Mouse (Mus musculus): ENCODE measurements around the gene Dlk1.

Dlk1 gene

GRCm38 (mm10) chr12:109436367-109436807 is 16.2 kb upstream of the Dlk1 start:
- ChIA-PET CTCF (interaction anchor here in 1 of 4 experiments (1.3 kb wide), 1 partner anchor 13 kb away, joined by 4 read pairs; no protein-coding TSS in a partner anchor), POLR2A (interaction anchor here in 2 of 4 experiments (0.6 kb wide), 2 partner anchors 106 to 127 kb away, joined by 3 to 4 read pairs; no protein-coding TSS in a partner anchor)

GRCm38 (mm10) chr12:109436852-109437251 is 15.8 kb upstream of the Dlk1 start:
- POLR2A ChIA-PET = interaction anchor here in 1 of 4 experiments (0.6 kb wide), 1 partner anchor 126 kb away, joined by 3 read pairs; no protein-coding TSS in a partner anchor
- CTCF ChIA-PET = interaction anchor here in 1 of 4 experiments (1.3 kb wide), 1 partner anchor 12 kb away, joined by 4 read pairs; no protein-coding TSS in a partner anchor

- ChIA-PET POLR2A (no interaction called here), CTCF (interaction anchor here in 2 of 4 experiments (0.6 to 1.3 kb wide), 5 partner anchors 11 to 812 kb away, joined by 3 to 5 read pairs (median 4); no protein-coding TSS in a partner anchor)
These were observed 14.9 kb upstream of the Dlk1 start for GRCm38 (mm10) chr12:109437559-109438350.

- POLR2A ChIA-PET = interaction anchor here in 1 of 4 experiments (0.6 kb wide), 1 partner anchor 109 kb away, joined by 4 read pairs; no protein-coding TSS in a partner anchor
- CTCF ChIA-PET = interaction anchor here in 2 of 4 experiments (0.6 to 1.0 kb wide), 4 partner anchors 10 to 1359 kb away, joined by 3 to 4 read pairs (median 3); no protein-coding TSS in a partner anchor
These were observed 14.2 kb upstream of the Dlk1 start for GRCm38 (mm10) chr12:109438383-109438782.

GRCm38 (mm10) chr12:109439974-109440373 is 12.6 kb upstream of the Dlk1 start:
- ChIA-PET POLR2A (interaction anchor here in 1 of 4 experiments (0.7 to 1.2 kb wide), 2 partner anchors 19 to 41 kb away, joined by 3 to 4 read pairs; no protein-coding TSS in a partner anchor), CTCF (no interaction called here)

GRCm38 (mm10) chr12:109441366-109441765 is 11.3 kb upstream of the Dlk1 start:
- CTCF ChIA-PET = interaction anchor here in 1 of 4 experiments (0.7 kb wide), 1 partner anchor 8 kb away, joined by 3 read pairs; no protein-coding TSS in a partner anchor
- POLR2A ChIA-PET = interaction anchor here in 1 of 4 experiments (0.9 kb wide), 1 partner anchor 20 kb away, joined by 3 read pairs; no protein-coding TSS in a partner anchor

- ChIA-PET CTCF (interaction anchor here in 1 of 4 experiments (0.5 kb wide), 1 partner anchor 9 kb away, joined by 3 read pairs; no protein-coding TSS in a partner anchor), POLR2A (interaction anchor here in 2 of 4 experiments (0.6 to 1.1 kb wide), 4 partner anchors 19 to 534 kb away, joined by 3 to 5 read pairs (median 4); no protein-coding TSS in a partner anchor)
These were observed 10.5 kb upstream of the Dlk1 start for GRCm38 (mm10) chr12:109442115-109442514.

GRCm38 (mm10) chr12:109443276-109443675 is 9.3 kb upstream of the Dlk1 start:
- CTCF ChIA-PET = interaction anchor here in 1 of 4 experiments (0.6 to 0.7 kb wide), 2 partner anchors 34 to 755 kb away, joined by 3 to 5 read pairs; no protein-coding TSS in a partner anchor
- POLR2A ChIA-PET = interaction anchor here in 1 of 4 experiments (0.7 to 1.1 kb wide), 3 partner anchors 87 to 477 kb away, joined by 3 to 4 read pairs (median 3); no protein-coding TSS in a partner anchor

- ChIA-PET CTCF (interaction anchor here in 2 of 4 experiments (0.6 to 0.7 kb wide), 2 partner anchors 234 to 524 kb away, joined by 3 to 4 read pairs; no protein-coding TSS in a partner anchor), POLR2A (interaction anchor here in 1 of 4 experiments (0.6 kb wide), 1 partner anchor 255 kb away, joined by 3 read pairs; no protein-coding TSS in a partner anchor)
These were observed 7.6 kb upstream of the Dlk1 start for GRCm38 (mm10) chr12:109444999-109445398.

GRCm38 (mm10) chr12:109445499-109446235 is 7.0 kb upstream of the Dlk1 start:
- POLR2A ChIA-PET = interaction anchor here in 2 of 4 experiments (0.6 to 1.2 kb wide), 4 partner anchors 13 to 1246 kb away, joined by 3 to 5 read pairs (median 4); no protein-coding TSS in a partner anchor
- CTCF ChIA-PET = interaction anchor here in 3 of 4 experiments (0.6 to 0.7 kb wide), 3 partner anchors 11 to 1129 kb away, joined by 3 to 4 read pairs (median 3); no protein-coding TSS in a partner anchor

- CTCF ChIA-PET = interaction anchor here in 3 of 4 experiments (0.6 to 0.7 kb wide), 3 partner anchors 11 to 1130 kb away, joined by 3 to 4 read pairs (median 3); no protein-coding TSS in a partner anchor
- POLR2A ChIA-PET = interaction anchor here in 2 of 4 experiments (0.7 to 1.2 kb wide), 5 partner anchors 13 to 1246 kb away, joined by 3 to 5 read pairs (median 3); no protein-coding TSS in a partner anchor
These were observed 6.2 kb upstream of the Dlk1 start for GRCm38 (mm10) chr12:109446236-109446941.

GRCm38 (mm10) chr12:109449421-109450411 is 2.9 kb upstream of the Dlk1 start:
- CTCF ChIA-PET = interaction anchor here (0.6 to 1.6 kb wide), 6 partner anchors 8 to 1169 kb away, joined by 3 to 7 read pairs (median 4); no protein-coding TSS in a partner anchor
- POLR2A ChIA-PET = interaction anchor here in 2 of 4 experiments (0.6 to 1.0 kb wide), 6 partner anchors 30 to 631 kb away, joined by 3 to 6 read pairs (median 4); no protein-coding TSS in a partner anchor

- ChIA-PET POLR2A (interaction anchor here in 2 of 4 experiments (0.7 kb wide), 2 partner anchors 287 to 650 kb away, joined by 3 read pairs; no protein-coding TSS in a partner anchor), CTCF (no interaction called here)
These were observed 708 bp downstream of the Dlk1 start for GRCm38 (mm10) chr12:109453065-109453997.

GRCm38 (mm10) chr12:109454137-109454536 is 1.5 kb downstream of the Dlk1 start:
- POLR2A ChIA-PET = interaction anchor here in 1 of 4 experiments (0.7 kb wide), 1 partner anchor 650 kb away, joined by 3 read pairs; no protein-coding TSS in a partner anchor

More at GRCm38 (mm10) chr12:109454137-109454536, 1.5 kb downstream of the Dlk1 start:
- CTCF ChIA-PET = no interaction called here
